Mouse (Mus musculus) C2C12 (cell line): ENCODE measurements around the gene Nptxr.

Source experiments
- CEBPB ChIP-seq: IDR thresholded peaks from one replicate; pipeline ENCODE4 v1.6.1; 2011; ENCODE audit warnings: low read depth, mild to moderate bottlenecking, control low read depth, moderate library complexity
- CTCF ChIP-seq: IDR thresholded peaks from one replicate; pipeline ENCODE4 v1.5.1; 2011; ENCODE audit not compliant: control insufficient read depth, insufficient read depth, insufficient read length
- MAX ChIP-seq: IDR thresholded peaks from one replicate; pipeline ENCODE4 v1.6.1; 2011; ENCODE audit warnings: mild to moderate bottlenecking, control low read depth

DNA sequence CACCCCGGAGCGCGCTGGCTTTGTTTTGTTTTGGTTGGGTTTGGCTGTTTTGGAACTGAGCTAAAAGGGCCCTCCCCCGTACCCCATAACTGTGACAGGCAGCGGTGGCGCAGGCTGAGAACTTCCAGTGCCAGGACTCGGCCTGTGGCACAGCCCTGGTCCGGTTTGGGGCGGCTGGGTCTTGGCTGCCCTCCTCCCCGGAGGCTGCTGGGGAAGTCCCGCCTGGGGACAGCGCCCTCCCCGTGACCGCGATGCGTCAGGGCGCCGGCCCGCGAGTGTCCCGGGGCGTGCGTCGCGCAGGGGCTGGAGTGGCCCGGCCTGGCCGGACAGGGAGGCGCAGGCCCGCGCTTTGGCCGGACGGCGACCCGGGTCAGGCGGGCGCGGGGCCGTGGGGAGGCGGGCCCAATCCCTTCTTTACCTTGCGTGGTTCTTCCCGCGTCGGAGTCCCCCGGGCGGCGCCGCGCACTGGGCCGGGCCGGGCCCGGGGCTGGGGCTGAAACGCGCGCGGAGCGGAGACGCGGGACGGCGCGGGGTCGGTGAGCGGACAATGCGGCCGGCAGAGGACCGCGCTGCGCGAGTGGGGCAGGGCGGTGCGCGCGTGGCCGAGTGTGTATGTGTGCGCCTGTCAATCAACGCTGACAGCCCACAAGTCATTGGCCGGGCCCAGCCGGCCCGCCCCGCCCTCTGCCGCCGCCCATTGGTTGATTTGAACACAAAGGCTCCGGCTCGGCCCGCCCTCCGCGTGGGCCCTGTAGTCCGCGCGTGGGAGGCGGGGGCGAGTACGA lies 62.5 kb downstream of the Nptxr start, which contains the start of gene Sun2:
- TF ChIP-seq CTCF (peak; percentile 44), MAX (peak; percentile 8), CEBPB (no peak)
